Mouse (Mus musculus): ENCODE measurements around the gene Ubl4a.

- TF ChIP-seq CTCF (IDR thresholded peaks at IDR 0.05; ENCODE audit: extremely low read depth, insufficient read depth, insufficient read length, insufficient replicate concordance) (no peak), POLR2A (IDR thresholded peaks at IDR 0.05; ENCODE audit: low read depth, low read length) (no peak)
These were observed 11.4 kb upstream of the Ubl4a start for GRCm38 (mm10) chrX:74384451-74384850.
